ENCODE assay signal across 14 mouse cellular contexts in the genomic region with DNA sequence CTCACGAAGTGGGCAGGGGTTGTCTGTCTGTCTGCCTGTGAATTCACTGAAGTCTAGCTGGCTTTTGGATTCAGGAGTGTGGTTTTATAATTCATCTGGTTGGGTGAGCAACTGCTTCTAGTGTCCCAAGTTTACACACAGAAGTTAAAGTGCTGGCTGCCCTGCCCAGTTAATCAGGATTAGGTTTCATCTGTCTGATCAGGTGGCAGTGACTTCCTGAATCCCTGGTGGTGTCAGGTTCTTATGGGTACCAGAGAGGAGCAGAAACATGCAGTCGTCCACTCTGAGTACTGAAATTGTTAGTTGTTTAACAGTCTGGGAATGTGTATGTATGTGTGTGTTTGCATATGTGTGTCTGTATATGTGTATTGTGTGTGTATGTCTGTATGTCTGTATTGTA.
"Had no signal": no experiment of that assay in that cellular context is flagged by ENCODE, and none has a peak within 500 bp of the region (broad histone marks: within the 10 kb centered on the region; RNA-seq: fewer than 3 reads in every experiment).

No protein-coding gene starts in this region.

- H3K27me3 ChIP-seq: liver, embryonic 13.5 days; lung, embryonic 15.5 days; megakaryocyte, embryonic 14.5 days; midbrain, embryonic 15.5 days; neural tube, embryonic 12.5 days had no signal

- DNase-seq: kidney, adult 8-10 months; left cerebral cortex, postnatal 4 days; liver; liver, embryonic 13.5 days; liver, postnatal 0 days; lung, postnatal 14 days; thymus, adult 18-20 months; thymus, postnatal 14 days had no signal

- H3K4me1 ChIP-seq: lung, embryonic 15.5 days had no signal

- H3K9me3 ChIP-seq: liver, embryonic 13.5 days; lung, embryonic 15.5 days; megakaryocyte, embryonic 14.5 days; midbrain, embryonic 15.5 days; neural tube, embryonic 12.5 days had no signal

- H3K36me3 ChIP-seq: lung, embryonic 15.5 days; midbrain, embryonic 15.5 days; neural tube, embryonic 12.5 days had no signal

- H3K9ac ChIP-seq: liver, embryonic 13.5 days; liver, postnatal 0 days; lung, embryonic 15.5 days; midbrain, embryonic 15.5 days; neural tube, embryonic 12.5 days had no signal

- H3K27ac ChIP-seq: liver, embryonic 13.5 days; lung, embryonic 15.5 days; macrophage; midbrain, embryonic 15.5 days; neural tube, embryonic 12.5 days had no signal

- ATAC-seq: midbrain, embryonic 15.5 days had no signal

- H3K4me2 ChIP-seq: liver, embryonic 13.5 days; lung, embryonic 15.5 days; midbrain, embryonic 11.5 days; midbrain, embryonic 15.5 days; neural tube, embryonic 12.5 days had no signal

- H3K4me3 ChIP-seq: liver, embryonic 13.5 days; lung, embryonic 15.5 days; megakaryocyte, embryonic 14.5 days; midbrain, embryonic 15.5 days; neural tube, embryonic 12.5 days had no signal
